In the genomic region with DNA sequence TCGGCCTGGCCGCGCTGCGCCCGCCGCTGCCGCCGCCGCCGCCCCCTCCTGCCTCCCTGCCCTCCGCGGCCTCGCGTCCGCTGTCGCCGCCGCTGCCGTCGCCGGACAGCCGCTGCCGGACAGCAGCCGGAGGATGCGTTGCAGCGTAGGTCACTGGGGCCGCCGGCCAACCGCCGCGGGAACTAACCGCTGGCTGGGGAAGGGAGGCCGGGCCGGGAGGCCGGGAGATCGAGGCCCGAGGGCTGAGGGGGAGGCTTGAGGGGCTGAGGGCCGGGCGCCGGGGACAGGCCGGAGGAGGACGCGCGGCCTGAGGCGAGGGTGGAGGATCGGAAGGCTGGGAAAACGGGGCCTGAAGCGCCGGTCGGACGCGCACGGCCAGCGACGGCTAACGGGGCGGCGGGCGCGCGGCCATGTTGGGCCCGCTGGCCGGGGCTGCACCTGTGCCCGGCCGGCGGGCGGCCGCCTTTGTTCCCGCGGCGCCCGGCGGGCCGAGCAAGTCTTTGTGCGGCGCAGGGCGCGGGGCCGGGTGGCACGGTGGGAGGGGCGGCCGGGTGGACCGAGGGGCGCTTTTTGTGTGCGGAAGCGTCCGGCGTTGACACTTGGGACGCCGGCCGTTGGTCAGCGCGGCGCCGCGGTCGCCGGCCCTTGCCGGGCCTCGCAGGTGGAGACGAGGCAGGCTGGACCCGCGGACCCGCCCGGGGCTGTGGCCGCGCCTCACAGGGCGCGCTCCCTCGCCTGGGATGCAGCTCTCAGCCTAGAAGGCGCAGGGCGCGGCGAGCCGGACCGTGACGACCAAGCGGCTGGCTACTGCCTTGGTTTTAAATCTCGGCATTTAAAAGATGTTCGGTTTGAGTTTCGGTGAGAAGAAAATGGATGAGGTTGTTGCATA, we compare ENCODE assay signal across 8 mouse cellular contexts. TPM values are rescaled to one million over a fixed set of nuclear protein-coding genes. Genes with fewer than 3 reads are reported as not detected.
DNase-seq lines count a peak whose midpoint lies in the region; ATAC-seq and TF ChIP-seq lines count a peak whose summit lies in the region.

No protein-coding gene starts in this region.

- intact Hi-C loops in heart, postnatal 10 days (cut with DNase I), result loop anchor here (2.0 kb wide), 1 partner anchor 114 kb away; no protein-coding TSS in a partner anchor

- TF ChIP-seq EP300 in lung, postnatal 0 days (IDR thresholded peaks at IDR 0.05), result no peak

- peaks cover 57% of the 10 kb centered on the region for H3K4me1 ChIP-seq in forebrain, embryonic 12.5 days
- no peaks in the 10 kb centered on the region for H3K4me1 ChIP-seq in lung, postnatal 0 days (ENCODE audit: insufficient read depth, low read depth, low read length)

- peak overlapping the region; percentile 99 for H3K4me3 ChIP-seq in forebrain, embryonic 12.5 days (replicated peaks)
- peak overlapping the region; percentile 93 for H3K4me3 ChIP-seq in layer of hippocampus, adult 2 months
- H3K4me3 ChIP-seq in lung, postnatal 0 days (ENCODE audit: low read depth, low read length), result peak overlapping the region; percentile 97

- no peak for TF ChIP-seq CTCF in layer of hippocampus, adult 2 months (conservative IDR thresholded peaks at IDR 0.05)
- no peak for TF ChIP-seq CTCF in lung, postnatal 0 days (IDR thresholded peaks at IDR 0.05)

- peak; percentile 51 for ATAC-seq in forebrain, embryonic 12.5 days (ENCODE audit: low FRiP score)
- peak; percentile 56 for ATAC-seq in lung, postnatal 0 days

- peaks cover 3% of the 10 kb centered on the region; the same call in 1 of the 2 replicates for H3K36me3 ChIP-seq in forebrain, embryonic 12.5 days (replicated peaks)
- H3K36me3 ChIP-seq in lung, postnatal 0 days (ENCODE audit: insufficient read depth, low read length), result no peaks in the 10 kb centered on the region

- peak; percentile 12 for DNase-seq in ES-CJ7 (ENCODE audit: low read depth, low spot score)
- DNase-seq in c-Kit-positive CD71-positive TER-119-positive erythroid progenitor cells, embryonic 14.5 days (ENCODE audit: low spot score), result peak; percentile 37
- DNase-seq in heart, postnatal 10 days, result peak; percentile 68 to 74
- peak in 1 of 2 experiments; percentile 16 for DNase-seq in layer of hippocampus, adult 2 months (ENCODE audit: low spot score in 2 of 2)
- peak; percentile 63 for DNase-seq in lung, postnatal 0 days (ENCODE audit: low spot score)
- DNase-seq in retina, embryonic 14.5 days (ENCODE audit: low spot score), result peak; percentile 68
- peak; percentile 49 to 60 for DNase-seq in thymus, postnatal 36 days

- H3K27ac ChIP-seq in forebrain, embryonic 12.5 days, result peak overlapping the region; percentile 100
- H3K27ac ChIP-seq in layer of hippocampus, adult 2 months, result peak overlapping the region; percentile 95
- peak overlapping the region; percentile 96 for H3K27ac ChIP-seq in lung, postnatal 0 days (ENCODE audit: low read length)

- no peaks in the 10 kb centered on the region for H3K9me3 ChIP-seq in forebrain, embryonic 12.5 days
- no peaks in the 10 kb centered on the region for H3K9me3 ChIP-seq in lung, postnatal 0 days (ENCODE audit: low read length)

- H3K9ac ChIP-seq in forebrain, embryonic 12.5 days, result peak overlapping the region; percentile 100
- peak overlapping the region; percentile 87 for H3K9ac ChIP-seq in lung, postnatal 0 days (replicated peaks; ENCODE audit: low read depth)

- under 1% methylated on average over 75 of the region's 121 CpGs for WGBS in forebrain, embryonic 12.5 days
- 2% methylated on average over 52 of the region's 121 CpGs for WGBS in lung, postnatal 0 days

- no peaks in the 10 kb centered on the region for H3K27me3 ChIP-seq in forebrain, embryonic 12.5 days
- no peaks in the 10 kb centered on the region for H3K27me3 ChIP-seq in lung, postnatal 0 days (replicated peaks; ENCODE audit: insufficient read depth, low read length)

- H3K4me2 ChIP-seq in forebrain, embryonic 12.5 days, result peak overlapping the region; percentile 84
- H3K4me2 ChIP-seq in lung, postnatal 0 days (replicated peaks; ENCODE audit: low read depth, low read length), result peak overlapping the region; percentile 87

RNA-seq across cellular contexts. Expression of a gene that starts 0.5 kb away (rescaled TPM):
- 129 and 134 TPM in 2 replicates for polyA plus RNA-seq in forebrain, embryonic 12.5 days (2016; fragmentation: Nextera tagmentation; extraction: Ambion mirVana)
- 10 to 100 TPM; 54.4 to 66.9 TPM for total RNA-seq in heart, postnatal 10 days (2021)
- 100 to 1,000 TPM; 123 to 133 TPM for total RNA-seq in layer of hippocampus, adult 2 months (2021)
- 13.5 and 16.7 TPM in 2 replicates for polyA plus RNA-seq in lung, postnatal 0 days (2015; fragmentation: Nextera tagmentation; extraction: Ambion mirVana)

RNA-seq across cellular contexts. Expression of a gene that starts 38.4 kb away (rescaled TPM):
- polyA plus RNA-seq in forebrain, embryonic 12.5 days (2016; fragmentation: Nextera tagmentation; extraction: Ambion mirVana), result 52.5 and 58.5 TPM in 2 replicates
- total RNA-seq in heart, postnatal 10 days (2021), result 100 to 1,000 TPM; 118 to 135 TPM
- total RNA-seq in layer of hippocampus, adult 2 months (2021), result 100 to 1,000 TPM in 1 of 2 experiments, 10 to 100 TPM in 1; 99.8 to 108 TPM
- 39.1 and 40.1 TPM in 2 replicates for polyA plus RNA-seq in lung, postnatal 0 days (2015; fragmentation: Nextera tagmentation; extraction: Ambion mirVana)
